Comparison of ENCODE assay signal across 8 mouse cellular contexts in the genomic region with DNA sequence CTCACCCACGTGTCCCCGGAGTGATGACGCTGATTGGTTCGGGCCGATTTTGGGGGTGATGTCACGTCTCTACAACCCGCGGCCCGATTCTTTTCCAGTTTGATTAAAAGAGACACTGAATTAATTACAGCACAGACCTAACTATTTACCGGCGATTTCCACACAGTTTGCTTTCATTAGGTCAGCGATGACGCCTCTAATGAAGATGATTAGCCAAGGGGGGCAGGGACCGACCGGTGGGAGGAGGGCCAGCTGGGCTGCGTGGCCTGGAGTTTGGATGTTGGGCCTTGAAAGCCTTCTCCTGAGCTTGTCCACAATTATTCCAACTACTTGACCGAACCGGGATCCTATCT. TPM values are rescaled to one million over a fixed set of nuclear protein-coding genes. Genes with fewer than 3 reads are reported as not detected.
DNase-seq lines count a peak whose midpoint lies in the region; ATAC-seq and TF ChIP-seq lines count a peak whose summit lies in the region.

A gene (minus strand): TSS at position 156 of the 353 bp plus-strand sequence.

- H3K4me3 ChIP-seq in heart, embryonic 16.5 days (ENCODE audit: low read length) = peak within 1 kb of the TSS; percentile 3
- no peak within 1 kb of the TSS for H3K4me3 ChIP-seq in forebrain, postnatal 0 days (ENCODE audit: low read depth, low read length)
- peak within 1 kb of the TSS; percentile 39 for H3K4me3 ChIP-seq in midbrain, embryonic 15.5 days

- no peak for ATAC-seq in heart, embryonic 16.5 days (replicated peaks; ENCODE audit: extremely low read depth, insufficient read depth, low FRiP score)
- ATAC-seq in forebrain, postnatal 0 days = no peak
- no peak for ATAC-seq in midbrain, embryonic 15.5 days (replicated peaks)

- WGBS in heart, embryonic 16.5 days = 4% methylated on average over 18 of the region's 18 CpGs
- WGBS in forebrain, postnatal 0 days = 2% methylated on average over 18 of the region's 18 CpGs
- WGBS in midbrain, embryonic 15.5 days = 1% methylated on average over 18 of the region's 18 CpGs

- H3K9me3 ChIP-seq in heart, embryonic 16.5 days (replicated peaks; ENCODE audit: control insufficient read depth, low read length) = no peaks in the 10 kb centered on the region
- no peaks in the 10 kb centered on the region for H3K9me3 ChIP-seq in forebrain, postnatal 0 days (ENCODE audit: low read length)
- no peaks in the 10 kb centered on the region for H3K9me3 ChIP-seq in midbrain, embryonic 15.5 days

- TF ChIP-seq POLR2A in brain, embryonic 14.5 days (IDR thresholded peaks at IDR 0.05; ENCODE audit: borderline replicate concordance, extremely low read depth, insufficient read depth, insufficient read length, poor library complexity, severe bottlenecking) = no peak

- H3K4me2 ChIP-seq in heart, embryonic 16.5 days (ENCODE audit: low read depth, low read length) = peak within 1 kb of the TSS; percentile 32; the same call in 1 of the 2 replicates
- H3K4me2 ChIP-seq in forebrain, postnatal 0 days (ENCODE audit: low read depth) = no peak within 1 kb of the TSS
- H3K4me2 ChIP-seq in midbrain, embryonic 15.5 days = peak within 1 kb of the TSS; percentile 43

- no peak within 1 kb of the TSS for H3K27ac ChIP-seq in heart, embryonic 16.5 days (ENCODE audit: low read length)
- H3K27ac ChIP-seq in forebrain, postnatal 0 days (ENCODE audit: low read depth, low read length) = no peak within 1 kb of the TSS
- H3K27ac ChIP-seq in midbrain, embryonic 15.5 days = peak within 1 kb of the TSS; percentile 79

- H3K36me3 ChIP-seq in heart, embryonic 16.5 days (ENCODE audit: control insufficient read depth, insufficient read depth) = no peaks in the 10 kb centered on the region
- no peaks in the 10 kb centered on the region for H3K36me3 ChIP-seq in forebrain, postnatal 0 days (ENCODE audit: insufficient read depth)
- H3K36me3 ChIP-seq in midbrain, embryonic 15.5 days (replicated peaks) = no peaks in the 10 kb centered on the region

- no peaks in the 10 kb centered on the region for H3K4me1 ChIP-seq in heart, embryonic 16.5 days (ENCODE audit: control insufficient read depth, insufficient read depth, low read length)
- H3K4me1 ChIP-seq in forebrain, postnatal 0 days (ENCODE audit: insufficient read depth) = 0 out of 2 replicates have a peak, but pooled peaks cover 6% of the 10 kb centered on the region
- H3K4me1 ChIP-seq in midbrain, embryonic 15.5 days = peaks cover 8% of the 10 kb centered on the region

- no peak for TF ChIP-seq CTCF in brain, embryonic 14.5 days (IDR thresholded peaks at IDR 0.05; ENCODE audit: borderline replicate concordance, extremely low read depth, insufficient read depth, insufficient read length)
- no peak for TF ChIP-seq CTCF in forebrain, postnatal 0 days (IDR thresholded peaks at IDR 0.05; ENCODE audit: low read depth)

- DNase-seq in heart, adult 8-10 months (ENCODE audit: low spot score) = no peak
- DNase-seq in brain, embryonic 14.5 days (ENCODE audit: low read depth) = peak; percentile 56
- peak; percentile 51 for DNase-seq in forebrain, postnatal 0 days
- DNase-seq in right cerebral cortex, postnatal 14 days = no peak
- DNase-seq in adrenal gland, postnatal 10 days = no peak
- no peak for DNase-seq in adrenal gland, adult 2 months

- no peak within 1 kb of the TSS for H3K9ac ChIP-seq in heart, embryonic 16.5 days (ENCODE audit: low read length)
- no peak within 1 kb of the TSS for H3K9ac ChIP-seq in forebrain, postnatal 0 days
- peak within 1 kb of the TSS; percentile 38 for H3K9ac ChIP-seq in midbrain, embryonic 15.5 days

- H3K27me3 ChIP-seq in heart, embryonic 16.5 days (ENCODE audit: control insufficient read depth, insufficient read depth, low read length) = peaks cover 90% of the 10 kb centered on the region
- H3K27me3 ChIP-seq in forebrain, postnatal 0 days (ENCODE audit: insufficient read depth, low read length) = peaks cover 76% of the 10 kb centered on the region
- peaks cover 53% of the 10 kb centered on the region for H3K27me3 ChIP-seq in midbrain, embryonic 15.5 days (replicated peaks)

RNA-seq across cellular contexts. Expression of the gene that starts here (rescaled TPM):
- not detected in 2 replicates for polyA plus RNA-seq in heart, embryonic 16.5 days (2015; fragmentation: Nextera tagmentation; extraction: Ambion mirVana)
- not detected for total RNA-seq in heart, adult 8-10 months (2022)
- 25.3 and 45.9 TPM in 2 replicates for polyA plus RNA-seq in brain, embryonic 14.5 days (2012; rRNA removed)
- 0.38 and 0.57 TPM in 2 replicates for total RNA-seq in forebrain, postnatal 0 days (2014; rRNA removed)
- 0.16 and 1.0 TPM in 2 replicates for polyA plus RNA-seq in forebrain, postnatal 0 days (2015; fragmentation: Nextera tagmentation; extraction: Ambion mirVana)
- polyA plus RNA-seq in midbrain, embryonic 15.5 days (2015; fragmentation: Nextera tagmentation; extraction: Ambion mirVana) = 53.5 and 77.8 TPM in 2 replicates
- under 1 TPM; 0.12 to 0.24 TPM for total RNA-seq in adrenal gland, postnatal 10 days (2021)
- total RNA-seq in adrenal gland, adult 2 months (2021) = not detected
- 0.16 and 0.28 TPM in 2 replicates for polyA plus RNA-seq in adrenal gland, adult 2 months (2012; rRNA removed)

Comparison
In these comparisons a context has a peak if more than half of its experiments do, and no peak if none do; other contexts are left out.
1. RNA of the gene that starts here (polyA plus RNA-seq): 53.5 to 77.8 TPM in midbrain, embryonic 15.5 days and 25.3 to 45.9 TPM in brain, embryonic 14.5 days; 0.16 to 1.0 TPM in forebrain, postnatal 0 days, 0.16 to 0.28 TPM in adrenal gland, adult 2 months and not detected in heart, embryonic 16.5 days; every median in the first group is over 10 times any median in the second.
2. DNase-seq: peak in brain, embryonic 14.5 days (single experiment) and forebrain, postnatal 0 days (single experiment); none in heart, adult 8-10 months (single experiment), right cerebral cortex, postnatal 14 days (single experiment), adrenal gland, postnatal 10 days (single experiment) and adrenal gland, adult 2 months (single experiment).